10 mouse cellular contexts compared by ENCODE assay signal in the genomic region with DNA sequence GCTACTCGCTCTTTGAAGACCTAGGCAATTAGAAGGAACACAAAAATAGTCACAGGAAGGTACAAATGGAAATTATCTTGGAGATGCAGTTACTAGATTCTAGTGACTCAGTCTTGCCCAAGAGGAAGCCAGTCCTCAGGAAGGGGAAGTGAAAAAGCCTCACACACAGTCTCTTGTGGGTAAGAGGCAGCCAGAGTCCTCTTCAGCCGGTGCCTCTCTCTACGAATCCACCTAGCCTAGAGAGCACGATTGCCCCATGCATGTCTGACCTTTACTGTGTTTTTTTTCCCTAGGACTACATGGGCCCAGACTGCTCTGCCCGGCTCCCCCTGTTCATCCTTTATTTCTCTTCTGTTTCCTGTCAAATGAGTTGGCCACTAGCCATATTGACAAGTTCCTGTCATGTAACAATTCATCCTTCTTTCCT.
DNase-seq lines count a peak whose midpoint lies in the region; ATAC-seq and TF ChIP-seq lines count a peak whose summit lies in the region.
"Had no signal": no experiment of that assay in that cellular context is flagged by ENCODE, and none has a peak within 500 bp of the region (broad histone marks: within the 10 kb centered on the region; RNA-seq: fewer than 3 reads in every experiment).

No protein-coding gene starts in this region.

- 0% methylated on average over 5 of the region's 5 CpGs for WGBS in bone marrow, adult 2 months
- 22% methylated on average over 5 of the region's 5 CpGs for whole genome bisulfite sequencing in liver, postnatal 0 days (ENCODE audit: insufficient replicate concordance)
- 3% methylated on average over 5 of the region's 5 CpGs for WGBS in spleen, adult 2 months
- 85% methylated on average over 5 of the region's 5 CpGs for WGBS in midbrain, embryonic 14.5 days
- WGBS in midbrain, embryonic 15.5 days, result 84% methylated on average over 5 of the region's 5 CpGs

- no peak overlapping the region for H3K9ac ChIP-seq in liver, postnatal 0 days (replicated peaks)
- H3K9ac ChIP-seq in midbrain, embryonic 14.5 days (replicated peaks; ENCODE audit: low read length), result no peak overlapping the region
- no peak overlapping the region for H3K9ac ChIP-seq in midbrain, embryonic 15.5 days
- H3K9ac ChIP-seq: embryonic facial prominence, embryonic 13.5 days; hindbrain, embryonic 14.5 days had no signal

- H3K4me3 ChIP-seq in bone marrow, adult 2 months (replicated peaks; ENCODE audit: control insufficient read depth, low read depth, low read length), result no peak overlapping the region
- no peak overlapping the region for H3K4me3 ChIP-seq in liver, postnatal 0 days (ENCODE audit: low read depth, low read length)
- no peak overlapping the region for H3K4me3 ChIP-seq in spleen, adult 2 months (ENCODE audit: extremely low read depth, insufficient read depth, insufficient read length)
- H3K4me3 ChIP-seq in midbrain, embryonic 14.5 days (replicated peaks; ENCODE audit: low read depth, low read length), result no peak overlapping the region
- no peak overlapping the region for H3K4me3 ChIP-seq in midbrain, embryonic 15.5 days
- H3K4me3 ChIP-seq: embryonic facial prominence, embryonic 13.5 days had no signal

- H3K36me3 ChIP-seq in liver, postnatal 0 days (replicated peaks; ENCODE audit: insufficient read depth, low read length), result no peaks in the 10 kb centered on the region
- no peaks in the 10 kb centered on the region for H3K36me3 ChIP-seq in spleen, adult 2 months (ENCODE audit: control insufficient read depth, insufficient read depth, low read length)
- H3K36me3 ChIP-seq in midbrain, embryonic 14.5 days (ENCODE audit: control insufficient read depth, insufficient read depth, low read length), result no peaks in the 10 kb centered on the region
- no peaks in the 10 kb centered on the region for H3K36me3 ChIP-seq in midbrain, embryonic 15.5 days (replicated peaks)
- H3K36me3 ChIP-seq: embryonic facial prominence, embryonic 13.5 days had no signal

- 0 out of 2 replicates have a peak, but pooled peaks have one; percentile 32 for TF ChIP-seq EP300 in liver, postnatal 0 days (IDR thresholded peaks at IDR 0.05; ENCODE audit: low read depth)

- H3K4me1 ChIP-seq in bone marrow, adult 2 months (ENCODE audit: control insufficient read depth, insufficient read depth, low read length), result peaks cover 6% of the 10 kb centered on the region; the same call in 1 of the 2 replicates
- H3K4me1 ChIP-seq in liver, postnatal 0 days (ENCODE audit: insufficient read depth), result peaks cover 13% of the 10 kb centered on the region
- no peaks in the 10 kb centered on the region; the same call in 1 of the 2 replicates for H3K4me1 ChIP-seq in spleen, adult 2 months (ENCODE audit: control insufficient read depth, insufficient read depth, insufficient read length)
- H3K4me1 ChIP-seq in midbrain, embryonic 14.5 days (ENCODE audit: control insufficient read depth, insufficient read depth, low read length), result no peaks in the 10 kb centered on the region; the same call in 1 of the 2 replicates
- H3K4me1 ChIP-seq in midbrain, embryonic 15.5 days, result no peaks in the 10 kb centered on the region

- H3K27ac ChIP-seq in bone marrow, adult 2 months (ENCODE audit: control insufficient read depth, insufficient read depth, low read depth, low read length, poor library complexity), result peak overlapping the region; percentile 65; the same call in 1 of the 2 replicates
- peak overlapping the region; percentile 40; the same call in 1 of the 2 replicates for H3K27ac ChIP-seq in liver, postnatal 0 days (ENCODE audit: low read depth)
- no peak overlapping the region for H3K27ac ChIP-seq in spleen, adult 2 months (ENCODE audit: insufficient read depth, low read length)
- no peak overlapping the region for H3K27ac ChIP-seq in midbrain, embryonic 14.5 days (replicated peaks; ENCODE audit: low read depth, low read length)
- no peak overlapping the region for H3K27ac ChIP-seq in midbrain, embryonic 15.5 days
- H3K27ac ChIP-seq: embryonic facial prominence, embryonic 13.5 days; hindbrain, embryonic 14.5 days had no signal

- no peak for TF ChIP-seq POLR2A in bone marrow, adult 2 months (IDR thresholded peaks at IDR 0.05; ENCODE audit: borderline replicate concordance, control insufficient read depth, low read depth, low read length)
- TF ChIP-seq POLR2A in spleen, adult 2 months (IDR thresholded peaks at IDR 0.05; ENCODE audit: low read depth, low read length), result no peak

- H3K27me3 ChIP-seq in liver, postnatal 0 days (ENCODE audit: insufficient read depth, low read length), result no peaks in the 10 kb centered on the region
- no peaks in the 10 kb centered on the region for H3K27me3 ChIP-seq in spleen, adult 2 months (ENCODE audit: control insufficient read depth, insufficient read depth, low read length)
- peaks cover 3% of the 10 kb centered on the region; the same call in 1 of the 2 replicates for H3K27me3 ChIP-seq in midbrain, embryonic 14.5 days (ENCODE audit: control insufficient read depth, insufficient read depth, low read length)
- no peaks in the 10 kb centered on the region; the same call in 1 of the 2 replicates for H3K27me3 ChIP-seq in midbrain, embryonic 15.5 days (replicated peaks)
- H3K27me3 ChIP-seq: embryonic facial prominence, embryonic 13.5 days had no signal

- ATAC-seq in liver, postnatal 0 days, result peak; percentile 73
- no peak for ATAC-seq in midbrain, embryonic 14.5 days (ENCODE audit: low FRiP score, low TSS enrichment)
- ATAC-seq in midbrain, embryonic 15.5 days (replicated peaks), result no peak

- H3K9me3 ChIP-seq in liver, postnatal 0 days (ENCODE audit: low read length), result no peaks in the 10 kb centered on the region
- H3K9me3 ChIP-seq in midbrain, embryonic 14.5 days (ENCODE audit: control insufficient read depth, low read length), result no peaks in the 10 kb centered on the region
- no peaks in the 10 kb centered on the region for H3K9me3 ChIP-seq in midbrain, embryonic 15.5 days
- H3K9me3 ChIP-seq: embryonic facial prominence, embryonic 13.5 days had no signal

- TF ChIP-seq CTCF in bone marrow, adult 2 months (IDR thresholded peaks at IDR 0.05; ENCODE audit: control insufficient read depth, insufficient read depth, low read length), result no peak
- no peak for TF ChIP-seq CTCF in liver, postnatal 0 days (IDR thresholded peaks at IDR 0.05; ENCODE audit: low read depth)
- TF ChIP-seq CTCF in spleen, adult 2 months (IDR thresholded peaks at IDR 0.05; ENCODE audit: extremely low read depth, insufficient read depth, insufficient read length, insufficient replicate concordance), result no peak

- peak; percentile 34 for DNase-seq in layer of hippocampus, adult 11-12 months (ENCODE audit: low spot score)
- no peak for DNase-seq in layer of hippocampus, postnatal 14 days (ENCODE audit: low spot score in 2 of 2)
- peak; percentile 50 for DNase-seq in liver, postnatal 0 days
- peak; percentile 53 to 54 for DNase-seq in spleen, adult 2 months (ENCODE audit: low read depth in 1 of 2, low spot score in 2 of 2)
- no peak for DNase-seq in midbrain, embryonic 14.5 days
- DNase-seq: gastrocnemius, postnatal 14 days had no signal

- peak overlapping the region; percentile 48; the same call in 1 of the 2 replicates for H3K4me2 ChIP-seq in liver, postnatal 0 days (ENCODE audit: low read depth, low read length)
- H3K4me2 ChIP-seq in midbrain, embryonic 14.5 days (ENCODE audit: low read length), result no peak overlapping the region
- no peak overlapping the region for H3K4me2 ChIP-seq in midbrain, embryonic 15.5 days
- H3K4me2 ChIP-seq: embryonic facial prominence, embryonic 13.5 days; hindbrain, embryonic 14.5 days had no signal

Comparison
In these comparisons a context has a peak if more than half of its experiments do, and no peak if none do; other contexts are left out.
1. DNase-seq: peak in layer of hippocampus, adult 11-12 months (single experiment), liver, postnatal 0 days (single experiment) and spleen, adult 2 months (2 of 2); none in layer of hippocampus, postnatal 14 days (0 of 2) and midbrain, embryonic 14.5 days (single experiment).
2. H3K27ac ChIP-seq: peak in bone marrow, adult 2 months (single experiment) and liver, postnatal 0 days (single experiment); none in spleen, adult 2 months (single experiment), midbrain, embryonic 14.5 days (single experiment) and midbrain, embryonic 15.5 days (single experiment).